Mouse (Mus musculus): ENCODE data around the gene Lsm4.

- TF ChIP-seq CTCF (IDR thresholded peaks at IDR 0.05; ENCODE audit: borderline replicate concordance, control insufficient read depth, extremely low read depth, insufficient read depth, low read length, poor library complexity) (peak; percentile 66; the same call in 1 of the 2 replicates), POLR2A (IDR thresholded peaks at IDR 0.05; ENCODE audit: control insufficient read depth, extremely low read depth, insufficient read depth, low read length, poor library complexity) (no peak)
These were observed 19.8 kb upstream of the Lsm4 start for GRCm38 (mm10) chr8:70653226-70653625.
